Comparison of ENCODE assay signal across 27 mouse cellular contexts in genomic region chr15:78299641-78300040, GRCm38 (mm10). TPM values are rescaled to one million over a fixed set of nuclear protein-coding genes. Genes with fewer than 3 reads are reported as not detected.
DNase-seq lines count a peak whose midpoint lies in the region; ATAC-seq and TF ChIP-seq lines count a peak whose summit lies in the region.
"Had no signal": no experiment of that assay in that cellular context is flagged by ENCODE, and none has a peak within 500 bp of the region (broad histone marks: within the 10 kb centered on the region; RNA-seq: fewer than 3 reads in every experiment).

No protein-coding gene starts in this region.

- no peak for DNase-seq in midbrain, embryonic 10.5 days (ENCODE audit: low spot score)
- DNase-seq: adrenal gland, postnatal 14 days; cerebellum, adult 18-20 months; cerebellum, adult 9-10 months; cerebellum, postnatal 14 days; embryo, embryonic 11 days; gastrocnemius, adult 2 months; gastrocnemius, postnatal 14 days; heart, adult 18-20 months; heart, postnatal 10 days; heart, postnatal 36 days had no signal

- peak; percentile 57 to 62; a peak in 3 of 4 replicates for ATAC-seq in hematopoietic stem cell, adult 5-6 weeks (replicated peaks in 1 of 2; ENCODE audit: insufficient read depth in 1 of 2, low FRiP score in 2 of 2, low TSS enrichment in 1 of 2, low read depth in 1 of 2, poor library complexity in 2 of 2, severe bottlenecking in 2 of 2)
- ATAC-seq in megakaryocyte progenitor cell, adult 5-6 weeks (replicated peaks; ENCODE audit: poor library complexity), result peak; percentile 52
- no peak for ATAC-seq in cerebellum, adult (ENCODE audit: insufficient number of reproducible peaks, low FRiP score, low TSS enrichment)
- ATAC-seq in frontal cortex, adult (ENCODE audit: low TSS enrichment), result no peak
- ATAC-seq: forebrain, embryonic 16.5 days; hindbrain, postnatal 0 days; intestine, postnatal 0 days had no signal

- no peaks in the 10 kb centered on the region for H3K27me3 ChIP-seq in midbrain, embryonic 10.5 days (ENCODE audit: low read depth, poor library complexity, severe bottlenecking)
- H3K27me3 ChIP-seq: embryonic facial prominence, embryonic 13.5 days; forebrain, embryonic 12.5 days; heart, embryonic 12.5 days; heart, embryonic 15.5 days had no signal

- H3K36me3 ChIP-seq in midbrain, embryonic 10.5 days, result no peaks in the 10 kb centered on the region
- H3K36me3 ChIP-seq: embryonic facial prominence, embryonic 10.5 days; embryonic facial prominence, embryonic 13.5 days; forebrain, embryonic 12.5 days; heart, embryonic 12.5 days; heart, embryonic 15.5 days had no signal

- H3K4me1 ChIP-seq in bone marrow macrophage, adult 2 months (ENCODE audit: control insufficient read depth, insufficient read depth, low read length), result peaks cover 55% of the 10 kb centered on the region
- H3K4me1 ChIP-seq in midbrain, embryonic 10.5 days, result no peaks in the 10 kb centered on the region
- H3K4me1 ChIP-seq: embryonic facial prominence, embryonic 10.5 days; embryonic facial prominence, embryonic 13.5 days; forebrain, embryonic 12.5 days; heart, embryonic 12.5 days; heart, embryonic 15.5 days had no signal

- H3K9me3 ChIP-seq in midbrain, embryonic 10.5 days (replicated peaks), result no peaks in the 10 kb centered on the region
- H3K9me3 ChIP-seq: embryonic facial prominence, embryonic 10.5 days; embryonic facial prominence, embryonic 13.5 days; forebrain, embryonic 12.5 days; G1E; heart, embryonic 12.5 days; heart, embryonic 15.5 days had no signal

- H3K4me3 ChIP-seq in bone marrow macrophage, adult 2 months (ENCODE audit: insufficient read depth, low read length), result no peak overlapping the region
- no peak overlapping the region for H3K4me3 ChIP-seq in midbrain, embryonic 10.5 days
- H3K4me3 ChIP-seq: embryonic facial prominence, embryonic 10.5 days; embryonic facial prominence, embryonic 13.5 days; erythroblast, embryonic 14.5 days; forebrain, embryonic 12.5 days; gastrocnemius, adult 2 months; heart, embryonic 12.5 days; heart, embryonic 15.5 days had no signal

- WGBS in midbrain, embryonic 10.5 days, result 73% methylated on average over 3 of the region's 3 CpGs

- no peak for TF ChIP-seq CTCF in bone marrow macrophage, adult 2 months (IDR thresholded peaks at IDR 0.05; ENCODE audit: low read depth, low read length)

- no peak for TF ChIP-seq POLR2A in bone marrow macrophage, adult 2 months (IDR thresholded peaks at IDR 0.05; ENCODE audit: borderline replicate concordance, low read depth, low read length)

- peak overlapping the region; percentile 84 for H3K27ac ChIP-seq in bone marrow macrophage, adult 2 months (ENCODE audit: insufficient read depth, low read depth, low read length)
- no peak overlapping the region for H3K27ac ChIP-seq in midbrain, embryonic 10.5 days (replicated peaks)
- H3K27ac ChIP-seq: embryonic facial prominence, embryonic 10.5 days; embryonic facial prominence, embryonic 13.5 days; forebrain, embryonic 12.5 days; gastrocnemius, adult 2 months; heart, embryonic 15.5 days; hindbrain, embryonic 14.5 days; hindbrain, postnatal 0 days had no signal

RNA-seq across cellular contexts. Expression of gene Csf2rb2, which starts 5.9 kb away (rescaled TPM):
- 66.8 and 71.4 TPM in 2 replicates for polyA plus RNA-seq in bone marrow macrophage, adult 2 months (2012; ENCODE audit: insufficient read depth, insufficient read length, missing spikeins)
- 1.7 and 3.3 TPM in 2 replicates for total RNA-seq in hematopoietic stem cell, adult 5-6 weeks (2017)
- 4.2 and 4.7 TPM in 2 replicates for total RNA-seq in megakaryocyte progenitor cell, adult 5-6 weeks (2015)
- 0.98 and 1.7 TPM in 2 replicates for total RNA-seq in megakaryocyte progenitor cell, adult 5-6 weeks (2017)
- polyA plus RNA-seq in midbrain, embryonic 10.5 days (2016; fragmentation: Nextera tagmentation; extraction: Ambion mirVana), result 0.29 and 0.37 TPM in 2 replicates

RNA-seq across cellular contexts. Expression of gene Csf2rb, which starts 25.9 kb away (rescaled TPM):
- 161 and 193 TPM in 2 replicates for polyA plus RNA-seq in bone marrow macrophage, adult 2 months (2012; ENCODE audit: insufficient read depth, insufficient read length, missing spikeins)
- total RNA-seq in hematopoietic stem cell, adult 5-6 weeks (2017), result 21.4 and 24.5 TPM in 2 replicates
- total RNA-seq in megakaryocyte progenitor cell, adult 5-6 weeks (2015), result 52.6 and 56.2 TPM in 2 replicates
- total RNA-seq in megakaryocyte progenitor cell, adult 5-6 weeks (2017), result 48.5 and 55.8 TPM in 2 replicates
- 2.7 and 3.5 TPM in 2 replicates for polyA plus RNA-seq in midbrain, embryonic 10.5 days (2016; fragmentation: Nextera tagmentation; extraction: Ambion mirVana)

RNA-seq across cellular contexts. Expression of gene Ncf4, which starts 55.0 kb away (rescaled TPM):
- polyA plus RNA-seq in bone marrow macrophage, adult 2 months (2012; ENCODE audit: insufficient read depth, insufficient read length, missing spikeins), result 350 and 424 TPM in 2 replicates
- total RNA-seq in hematopoietic stem cell, adult 5-6 weeks (2017), result 55.9 and 70.4 TPM in 2 replicates
- total RNA-seq in megakaryocyte progenitor cell, adult 5-6 weeks (2015), result 128 and 151 TPM in 2 replicates
- 77.4 and 119 TPM in 2 replicates for total RNA-seq in megakaryocyte progenitor cell, adult 5-6 weeks (2017)
- 3.5 and 6.6 TPM in 2 replicates for polyA plus RNA-seq in midbrain, embryonic 10.5 days (2016; fragmentation: Nextera tagmentation; extraction: Ambion mirVana)

Comparison
In these comparisons a context has a peak if more than half of its experiments do, and no peak if none do; other contexts are left out.
1. ATAC-seq: peak in hematopoietic stem cell, adult 5-6 weeks (2 of 2) and megakaryocyte progenitor cell, adult 5-6 weeks (single experiment); none in cerebellum, adult (single experiment) and frontal cortex, adult (single experiment).